Mouse (Mus musculus) forebrain, embryonic 13.5 days (tissue): ENCODE data around the gene Hapln2. TPM values are rescaled to one million over a fixed set of nuclear protein-coding genes. Genes with fewer than 3 reads are reported as not detected.

Experiments used
- ATAC-seq: fragments of 200-750 bp; cut with Nextera tagmentation; 2 replicates; pipeline ENCODE4 v1.8.0; 2017
- H3K27ac ChIP-seq: fragments of 300-500 bp; sonication (generic); 2 replicates; pipeline ENCODE4 v1.5.1; 2015; ENCODE audit warnings: inconsistent platforms, mild to moderate bottlenecking, moderate library complexity
- H3K27me3 ChIP-seq: fragments of 300-500 bp; sonication (generic); 2 replicates; pipeline ENCODE4 v1.6.1; 2015; ENCODE audit warnings: mild to moderate bottlenecking, inconsistent platforms
- H3K36me3 ChIP-seq: fragments of 300-500 bp; sonication (generic); 2 replicates; pipeline ENCODE4 v1.6.1; 2015; ENCODE audit warnings: mild to moderate bottlenecking, inconsistent platforms; ENCODE audit not compliant: poor library complexity, severe bottlenecking
- H3K4me1 ChIP-seq: fragments of 300-500 bp; sonication (generic); 2 replicates; pipeline ENCODE4 v1.6.1; 2015; ENCODE audit warnings: inconsistent platforms
- H3K4me2 ChIP-seq: fragments of 300-500 bp; sonication (generic); 2 replicates; pipeline ENCODE4 v1.6.1; 2015; ENCODE audit warnings: inconsistent platforms, mild to moderate bottlenecking, moderate library complexity
- H3K4me3 ChIP-seq: fragments of 300-500 bp; sonication (generic); 2 replicates; pipeline ENCODE4 v1.5.1; 2015; ENCODE audit warnings: mild to moderate bottlenecking, inconsistent platforms
- H3K9ac ChIP-seq: fragments of 300-500 bp; sonication (generic); 2 replicates; pipeline ENCODE4 v1.6.1; 2015; ENCODE audit warnings: mild to moderate bottlenecking, inconsistent platforms
- H3K9me3 ChIP-seq: fragments of 300-500 bp; sonication (generic); replicated peaks from 2 replicates; pipeline ENCODE4 v1.6.1; 2016; ENCODE audit warnings: inconsistent platforms
- WGBS: fragments of 180-500 bp; shearing (Covaris S2); methylation state at CpG from one replicate; pipeline ENCODE4 v1.1.7; 2015; 5-methylcytosine and 5-hydroxymethylcytosine counted together
- polyA plus RNA-seq: library from polyadenylated mRNA; unstranded; fragments of >200 nt; fragmentation: Nextera tagmentation; extraction: Ambion mirVana; gene quantifications from 2 replicates; pipeline ENCODE4 v1.2.1, GENCODE M21; 2015

The Hapln2 gene
- polyA plus RNA-seq, 1 experiment from 2014 or later: 0.36 TPM

- WGBS: under 1% methylated on average over 39 of the region's 39 CpGs
- Histone ChIP-seq H3K4me3 (peak within 1 kb of the TSS; percentile 48), H3K36me3 (no peaks in the 10 kb centered on the region), H3K27me3 (peaks cover 95% of the 10 kb centered on the region), H3K27ac (peak within 1 kb of the TSS; percentile 0; the same call in 1 of the 2 replicates), H3K9ac (peak within 1 kb of the TSS; percentile 64), H3K4me2 (peak within 1 kb of the TSS; percentile 80), H3K9me3 (no peaks in the 10 kb centered on the region), H3K4me1 (peaks cover 55% of the 10 kb centered on the region)
- ATAC-seq: 0 out of 2 replicates have a peak, but pooled peaks have one; percentile 14
Measured at GRCm38 (mm10) chr3:88000181-88000580, 27.2 kb downstream of the Hapln2 start, which contains the start of gene Bcan. TSS of gene Bcan (minus strand) at chr3:88000230.

- Histone ChIP-seq H3K36me3 (no peaks in the 10 kb centered on the region), H3K27me3 (peaks cover 99% of the 10 kb centered on the region), H3K27ac (peak overlapping the region; percentile 0; the same call in 1 of the 2 replicates), H3K4me1 (peaks cover 55% of the 10 kb centered on the region), H3K9me3 (no peaks in the 10 kb centered on the region), H3K4me3 (peak overlapping the region; percentile 48), H3K4me2 (peak overlapping the region; percentile 80), H3K9ac (peak overlapping the region; percentile 64)
- under 1% methylated on average over 38 of the region's 38 CpGs for WGBS
- ATAC-seq: no peak
Measured at GRCm38 (mm10) chr3:87999243-87999895, 28.0 kb downstream of the Hapln2 start.

- Histone ChIP-seq H3K36me3 (no peaks in the 10 kb centered on the region), H3K4me3 (peak overlapping the region; percentile 48), H3K4me2 (peak overlapping the region; percentile 80), H3K4me1 (peaks cover 55% of the 10 kb centered on the region), H3K9me3 (no peaks in the 10 kb centered on the region), H3K27me3 (peaks cover 100% of the 10 kb centered on the region), H3K27ac (no peak overlapping the region), H3K9ac (no peak overlapping the region)
- 2% methylated on average over 6 of the region's 7 CpGs for WGBS
- 0 out of 2 replicates have a peak, but pooled peaks have one; percentile 12 for ATAC-seq
Measured at GRCm38 (mm10) chr3:87998747-87999146, 28.6 kb downstream of the Hapln2 start.

GRCm38 (mm10) chr3:87996971-87997614, 30.3 kb downstream of the Hapln2 start:
- Histone ChIP-seq H3K27me3 (peaks cover 100% of the 10 kb centered on the region), H3K4me1 (peaks cover 47% of the 10 kb centered on the region), H3K27ac (no peak overlapping the region), H3K4me3 (peak overlapping the region; percentile 41), H3K9ac (peak overlapping the region; percentile 57), H3K36me3 (no peaks in the 10 kb centered on the region), H3K9me3 (no peaks in the 10 kb centered on the region), H3K4me2 (peak overlapping the region; percentile 69)
- 1% methylated on average over 49 of the region's 49 CpGs for WGBS
- ATAC-seq: no peak

GRCm38 (mm10) chr3:87996401-87996800, 31.0 kb downstream of the Hapln2 start:
- Histone ChIP-seq H3K4me1 (peaks cover 40% of the 10 kb centered on the region), H3K36me3 (no peaks in the 10 kb centered on the region), H3K4me2 (peak overlapping the region; percentile 69), H3K4me3 (no peak overlapping the region), H3K27ac (no peak overlapping the region), H3K9me3 (no peaks in the 10 kb centered on the region), H3K9ac (no peak overlapping the region), H3K27me3 (peaks cover 99% of the 10 kb centered on the region)
- 2% methylated on average over 15 of the region's 15 CpGs for WGBS
- no peak for ATAC-seq

GRCm38 (mm10) chr3:87995331-87995730, 32.1 kb downstream of the Hapln2 start:
- no peak overlapping the region for H3K9ac ChIP-seq
- no peak for ATAC-seq
- H3K9me3 ChIP-seq: no peaks in the 10 kb centered on the region
- no peak overlapping the region for H3K4me3 ChIP-seq
- no peak overlapping the region for H3K4me2 ChIP-seq
- no peaks in the 10 kb centered on the region for H3K36me3 ChIP-seq
- H3K4me1 ChIP-seq: peaks cover 31% of the 10 kb centered on the region
- 26% methylated on average over 11 of the region's 11 CpGs for WGBS
- peaks cover 95% of the 10 kb centered on the region for H3K27me3 ChIP-seq
- H3K27ac ChIP-seq: no peak overlapping the region

GRCm38 (mm10) chr3:87993436-87993835, 33.9 kb downstream of the Hapln2 start:
- Histone ChIP-seq H3K9ac (no peak overlapping the region), H3K4me1 (peaks cover 17% of the 10 kb centered on the region), H3K4me2 (no peak overlapping the region), H3K27ac (no peak overlapping the region), H3K27me3 (peaks cover 92% of the 10 kb centered on the region), H3K4me3 (no peak overlapping the region), H3K36me3 (no peaks in the 10 kb centered on the region), H3K9me3 (no peaks in the 10 kb centered on the region)
- WGBS: 3% methylated on average over 5 of the region's 6 CpGs
- ATAC-seq: no peak

- no peaks in the 10 kb centered on the region for H3K36me3 ChIP-seq
- H3K9ac ChIP-seq: no peak overlapping the region
- H3K9me3 ChIP-seq: no peaks in the 10 kb centered on the region
- H3K4me1 ChIP-seq: peaks cover 36% of the 10 kb centered on the region
- H3K27me3 ChIP-seq: peaks cover 57% of the 10 kb centered on the region
- ATAC-seq: no peak
- WGBS: 41% methylated on average over 10 of the region's 10 CpGs
- no peak overlapping the region for H3K4me2 ChIP-seq
- no peak overlapping the region for H3K27ac ChIP-seq
- no peak overlapping the region for H3K4me3 ChIP-seq
Measured at GRCm38 (mm10) chr3:87989935-87990334, 37.4 kb downstream of the Hapln2 start.

- Histone ChIP-seq H3K36me3 (no peaks in the 10 kb centered on the region), H3K4me2 (peak overlapping the region; percentile 72), H3K4me1 (peaks cover 55% of the 10 kb centered on the region), H3K9me3 (no peaks in the 10 kb centered on the region), H3K4me3 (peak overlapping the region; percentile 41), H3K27me3 (peaks cover 39% of the 10 kb centered on the region), H3K9ac (peak overlapping the region; percentile 62), H3K27ac (peak overlapping the region; percentile 59; the same call in 1 of the 2 replicates)
- ATAC-seq: peak; percentile 9; the same call in 1 of the 2 replicates
- 7% methylated on average over 15 of the region's 15 CpGs for WGBS
Measured at GRCm38 (mm10) chr3:87988068-87988467, 39.3 kb downstream of the Hapln2 start.

GRCm38 (mm10) chr3:87987633-87988032, 39.8 kb downstream of the Hapln2 start:
- ATAC-seq: peak; percentile 78
- H3K4me1 ChIP-seq: peaks cover 59% of the 10 kb centered on the region
- 0% methylated on average over 15 of the region's 15 CpGs for WGBS

GRCm38 (mm10) chr3:87986868-87987267, 40.5 kb downstream of the Hapln2 start:
- under 1% methylated on average over 17 of the region's 17 CpGs for WGBS
- ATAC-seq: peak; percentile 83
- Histone ChIP-seq H3K4me1 (peaks cover 67% of the 10 kb centered on the region), H3K36me3 (no peaks in the 10 kb centered on the region), H3K4me2 (peak overlapping the region; percentile 72), H3K4me3 (peak overlapping the region; percentile 41), H3K9ac (peak overlapping the region; percentile 62; the same call in 1 of the 2 replicates), H3K27me3 (peaks cover 27% of the 10 kb centered on the region), H3K9me3 (no peaks in the 10 kb centered on the region), H3K27ac (peak overlapping the region; percentile 71)

More at GRCm38 (mm10) chr3:87987633-87988032, 39.8 kb downstream of the Hapln2 start:
- H3K9ac ChIP-seq: peak overlapping the region; percentile 62
- no peaks in the 10 kb centered on the region for H3K36me3 ChIP-seq
- peaks cover 34% of the 10 kb centered on the region for H3K27me3 ChIP-seq
- H3K4me3 ChIP-seq: peak overlapping the region; percentile 41
- H3K4me2 ChIP-seq: peak overlapping the region; percentile 72
- H3K27ac ChIP-seq: peak overlapping the region; percentile 71; the same call in 1 of the 2 replicates
- H3K9me3 ChIP-seq: no peaks in the 10 kb centered on the region
